Mouse (Mus musculus): ENCODE data around the gene Trim27.

Gene Trim27

GRCm38 (mm10) chr13:21179367-21179723 is at the start of gene Trim27:
Trim27 (plus strand) TSS chr13:21179445.
- peak; percentile 65 for DNase-seq

GRCm38 (mm10) chr13:21142421-21142820 is 36.8 kb upstream of the Trim27 start:
- no peak for DNase-seq

- DNase-seq = no peak
Measured at GRCm38 (mm10) chr13:21145767-21146166, 33.5 kb upstream of the Trim27 start, which contains the start of gene Olfr1368. Olfr1368 (minus strand) TSS chr13:21145867.

GRCm38 (mm10) chr13:21155888-21156287 is 23.4 kb upstream of the Trim27 start:
- DNase-seq = no peak

- no peak for DNase-seq
Measured at GRCm38 (mm10) chr13:21158071-21158470, 21.2 kb upstream of the Trim27 start.

GRCm38 (mm10) chr13:21158785-21159474 is 20.3 kb upstream of the Trim27 start:
- peak; percentile 82 for DNase-seq

GRCm38 (mm10) chr13:21159475-21159819 is 19.8 kb upstream of the Trim27 start:
- no peak for DNase-seq

- peak; percentile 28 for DNase-seq
Measured at GRCm38 (mm10) chr13:21160041-21160511, 19.2 kb upstream of the Trim27 start.

GRCm38 (mm10) chr13:21160657-21161590 is 18.3 kb upstream of the Trim27 start:
- DNase-seq = peak; percentile 84

- no peak for DNase-seq
Measured at GRCm38 (mm10) chr13:21161591-21161990, 17.7 kb upstream of the Trim27 start.

GRCm38 (mm10) chr13:21162591-21162990 is 16.7 kb upstream of the Trim27 start:
- DNase-seq = no peak

- DNase-seq = peak; percentile 78
Measured at GRCm38 (mm10) chr13:21166936-21167909, 12.0 kb upstream of the Trim27 start.

- DNase-seq = peak; percentile 32
Measured at GRCm38 (mm10) chr13:21167910-21168300, 11.3 kb upstream of the Trim27 start.

- DNase-seq = peak; percentile 39
Measured at GRCm38 (mm10) chr13:21168371-21169011, 10.8 kb upstream of the Trim27 start.

- no peak for DNase-seq
Measured at GRCm38 (mm10) chr13:21169121-21169656, 10.1 kb upstream of the Trim27 start.

- DNase-seq = peak; percentile 81
Measured at GRCm38 (mm10) chr13:21169657-21170430, 9.4 kb upstream of the Trim27 start.

- peak; percentile 29 for DNase-seq
Measured at GRCm38 (mm10) chr13:21170431-21171155, 8.7 kb upstream of the Trim27 start.

GRCm38 (mm10) chr13:21171156-21171530 is 8.1 kb upstream of the Trim27 start:
- DNase-seq = peak; percentile 35

- no peak for DNase-seq
Measured at GRCm38 (mm10) chr13:21171600-21172150, 7.6 kb upstream of the Trim27 start.

Data from cerebellum, adult 11-12 months (tissue).